Mouse (Mus musculus) MEL (cell line): ENCODE results near the gene Dusp16. TPM values are rescaled to one million over a fixed set of nuclear protein-coding genes. Genes with fewer than 3 reads are reported as not detected.

Experiments
- DNase-seq: peaks from one replicate; pipeline ENCODE4 v3.0.0; 2011; ENCODE audit warnings: low read depth, low spot score
- H3K27ac ChIP-seq: 2 replicates; pipeline ENCODE4 v1.5.1; 2012; ENCODE audit warnings: low read depth, mild to moderate bottlenecking, control low read depth, low read length, moderate library complexity; ENCODE audit not compliant: control insufficient read depth
- H3K27me3 ChIP-seq, 2 experiments: fragments of 150-350 bp in 1 of 2; sonication (generic) in 1 of 2; 2 replicates each; pipeline ENCODE4 v1.6.1; 2012; ENCODE audit warnings: low read length in 2 of 2, mild to moderate bottlenecking in 2 of 2, improper control_type of control experiment in 1 of 2, moderate library complexity in 1 of 2; ENCODE audit not compliant: insufficient read depth in 2 of 2, control insufficient read depth in 1 of 2
- H3K36me3 ChIP-seq, 2 experiments: 2 replicates each; pipeline ENCODE4 v1.6.1; 2012 to 2014; ENCODE audit warnings: low read length in 2 of 2, improper control_type of control experiment in 1 of 2, inconsistent platforms in 1 of 2, mild to moderate bottlenecking in 1 of 2; ENCODE audit not compliant: insufficient read depth in 2 of 2, control insufficient read depth in 1 of 2
- H3K4me1 ChIP-seq, 2 experiments: fragments of 150-350 bp in 1 of 2; sonication (generic) in 1 of 2; 2 replicates each; pipeline ENCODE4 v1.6.1; 2012; ENCODE audit warnings: low read length in 2 of 2, improper control_type of control experiment in 1 of 2, mild to moderate bottlenecking in 1 of 2; ENCODE audit not compliant: insufficient read depth in 2 of 2, control insufficient read depth in 1 of 2
- H3K4me3 ChIP-seq, 2 experiments: fragments of 150-350 bp in 1 of 2; sonication (generic) in 1 of 2; 2 replicates each; pipeline ENCODE4 v1.5.1; 2012; ENCODE audit warnings: low read depth in 2 of 2, low read length in 2 of 2, mild to moderate bottlenecking in 2 of 2, moderate library complexity in 2 of 2, control low read depth in 1 of 2, improper control_type of control experiment in 1 of 2; ENCODE audit not compliant: control insufficient read depth in 1 of 2, insufficient read depth in 1 of 2
- H3K79me2 ChIP-seq: 2 replicates; pipeline ENCODE4 v1.6.1; 2012; ENCODE audit warnings: mild to moderate bottlenecking, low read length, moderate library complexity; ENCODE audit not compliant: control insufficient read depth, poor library complexity, insufficient read depth
- H3K9ac ChIP-seq: 2 replicates; pipeline ENCODE4 v1.6.1; 2012; ENCODE audit warnings: low read depth, mild to moderate bottlenecking, control low read depth, low read length, moderate library complexity; ENCODE audit not compliant: control insufficient read depth, poor library complexity, severe bottlenecking
- H3K9me3 ChIP-seq: fragments of 150-350 bp; sonication (generic); replicated peaks from 2 replicates; pipeline ENCODE4 v1.6.1; 2012; ENCODE audit warnings: mild to moderate bottlenecking, low read length, improper control_type of control experiment, moderate library complexity; ENCODE audit not compliant: insufficient read depth
- BHLHE40 ChIP-seq: IDR thresholded peaks from 2 replicates; pipeline ENCODE4 v1.6.1; 2012; ENCODE audit warnings: low read depth, mild to moderate bottlenecking, inconsistent platforms, low read length, improper control_type of control experiment, borderline replicate concordance
- CHD2 ChIP-seq: IDR thresholded peaks from 2 replicates; pipeline ENCODE4 v1.6.1; 2011; ENCODE audit warnings: low read length, improper control_type of control experiment
- E2F4 ChIP-seq: IDR thresholded peaks from 2 replicates; pipeline ENCODE4 v1.6.1; 2011; ENCODE audit warnings: low read depth, low read length, improper control_type of control experiment, borderline replicate concordance
- ETS1 ChIP-seq: IDR thresholded peaks from 2 replicates; pipeline ENCODE4 v1.6.1; 2012; ENCODE audit warnings: low read depth, mild to moderate bottlenecking, inconsistent platforms, low read length, improper control_type of control experiment, moderate library complexity
- GABPA ChIP-seq: IDR thresholded peaks from 2 replicates; pipeline ENCODE4 v1.6.1; 2012; ENCODE audit warnings: low read depth, mild to moderate bottlenecking, inconsistent platforms, low read length, improper control_type of control experiment, moderate library complexity
- GATA1 ChIP-seq: IDR thresholded peaks from 2 replicates; pipeline ENCODE4 v1.6.1; 2011; ENCODE audit warnings: low read depth, low read length, improper control_type of control experiment
- HCFC1 ChIP-seq: IDR thresholded peaks from 2 replicates; pipeline ENCODE4 v1.6.1; 2012; ENCODE audit warnings: low read depth, mild to moderate bottlenecking, inconsistent platforms, low read length, improper control_type of control experiment, moderate library complexity
- JUND ChIP-seq: IDR thresholded peaks from 2 replicates; pipeline ENCODE4 v1.6.1; 2011; ENCODE audit warnings: low read depth, mild to moderate bottlenecking, improper control_type of control experiment, low read length
- MAFK ChIP-seq: IDR thresholded peaks from 2 replicates; pipeline ENCODE4 v1.6.1; 2011; ENCODE audit warnings: low read depth, mild to moderate bottlenecking, low read length, improper control_type of control experiment, borderline replicate concordance
- MAZ ChIP-seq: IDR thresholded peaks from 2 replicates; pipeline ENCODE4 v1.6.1; 2012; ENCODE audit warnings: low read depth, mild to moderate bottlenecking, inconsistent platforms, low read length, improper control_type of control experiment
- MEF2A ChIP-seq: IDR thresholded peaks from 2 replicates; pipeline ENCODE4 v1.6.1; 2014; ENCODE audit warnings: low read depth, mild to moderate bottlenecking, inconsistent platforms, low read length, improper control_type of control experiment; ENCODE audit not compliant: poor library complexity, insufficient replicate concordance, severe bottlenecking; ENCODE audit errors: extremely low read depth
- MXI1 ChIP-seq: IDR thresholded peaks from 2 replicates; pipeline ENCODE4 v1.6.1; 2011; ENCODE audit warnings: mild to moderate bottlenecking, low read depth, low read length, improper control_type of control experiment
- MYB ChIP-seq: IDR thresholded peaks from 2 replicates; pipeline ENCODE4 v1.6.1; 2011; ENCODE audit warnings: mild to moderate bottlenecking, low read depth, low read length, improper control_type of control experiment
- MYC ChIP-seq: IDR thresholded peaks from 2 replicates; pipeline ENCODE4 v1.6.1; 2011; ENCODE audit warnings: low read depth, mild to moderate bottlenecking, low read length, improper control_type of control experiment, moderate library complexity
- NELFE ChIP-seq: IDR thresholded peaks from 2 replicates; pipeline ENCODE4 v1.6.1; 2011; ENCODE audit warnings: low read depth, low read length, improper control_type of control experiment
- NRF1 ChIP-seq: IDR thresholded peaks from 2 replicates; pipeline ENCODE4 v1.6.1; 2014; ENCODE audit warnings: low read depth, mild to moderate bottlenecking, inconsistent platforms, low read length, improper control_type of control experiment, moderate library complexity; ENCODE audit not compliant: poor library complexity, insufficient read depth, severe bottlenecking
- POLR2AphosphoS5 ChIP-seq: IDR thresholded peaks from 2 replicates; pipeline ENCODE4 v1.6.1; 2012; ENCODE audit warnings: low read depth, borderline replicate concordance, mild to moderate bottlenecking, inconsistent platforms, low read length, moderate library complexity, mixed read lengths
- SIN3A ChIP-seq: IDR thresholded peaks from 2 replicates; pipeline ENCODE4 v1.6.1; 2012; ENCODE audit warnings: low read length, improper control_type of control experiment, inconsistent platforms
- SMC3 ChIP-seq: IDR thresholded peaks from 2 replicates; pipeline ENCODE4 v1.6.1; 2011; ENCODE audit warnings: low read depth, low read length, improper control_type of control experiment
- TAL1 ChIP-seq: IDR thresholded peaks from 2 replicates; pipeline ENCODE4 v1.6.1; 2012; ENCODE audit warnings: mild to moderate bottlenecking, inconsistent platforms, low read length, moderate library complexity, mixed read lengths
- TBP ChIP-seq: IDR thresholded peaks from 2 replicates; pipeline ENCODE4 v1.8.0; 2011; ENCODE audit warnings: low read depth, low read length, improper control_type of control experiment
- TCF12 ChIP-seq: IDR thresholded peaks from 2 replicates; pipeline ENCODE4 v1.6.1; 2014; ENCODE audit warnings: low read depth, mild to moderate bottlenecking, inconsistent platforms, low read length, improper control_type of control experiment, moderate library complexity
- USF1 ChIP-seq: IDR thresholded peaks from 2 replicates; pipeline ENCODE4 v1.6.1; 2014; ENCODE audit warnings: low read depth, mild to moderate bottlenecking, inconsistent platforms, low read length, improper control_type of control experiment, moderate library complexity
- ZC3H11A ChIP-seq: IDR thresholded peaks from 2 replicates; pipeline ENCODE4 v1.6.1; 2012; ENCODE audit warnings: low read depth, mild to moderate bottlenecking, inconsistent platforms, low read length, improper control_type of control experiment
- ZMIZ1 ChIP-seq: IDR thresholded peaks from 2 replicates; pipeline ENCODE4 v1.6.1; 2012; ENCODE audit warnings: low read depth, mild to moderate bottlenecking, inconsistent platforms, low read length, improper control_type of control experiment, moderate library complexity
- ZNF384 ChIP-seq: IDR thresholded peaks from 2 replicates; pipeline ENCODE4 v1.6.1; 2012; ENCODE audit warnings: low read depth, mild to moderate bottlenecking, inconsistent platforms, low read length, improper control_type of control experiment
- polyA plus RNA-seq, 2 experiments: library from polyadenylated mRNA; stranded (reverse) in 1 of 2; unstranded in 1 of 2; fragments of >175 nt in 1 of 2; fragments of >200 nt in 1 of 2; gene quantifications; 2 replicates each; pipeline versions ENCODE4 v1.2.1 to v1.2.4; 2012; ENCODE audit warnings: low replicate concordance in 2 of 2, low read depth in 1 of 2; ENCODE audit not compliant: insufficient read length in 2 of 2, insufficient read depth in 1 of 2, missing spikeins in 1 of 2
- total RNA-seq: library from RNA; depleted of rRNA; stranded (reverse); fragments of 300-350 nt; gene quantifications from 2 replicates; pipeline ENCODE4 v1.2.3, GENCODE M21; 2012

Dusp16 gene
- total and polyA plus RNA-seq, 3 experiments, result 1.9 to 6.9 TPM; not detected in 1

GRCm38 (mm10) chr6:134804736-134805277, 12.4 kb upstream of the Dusp16 start:
- peaks cover 2 to 3% of the 10 kb centered on the region in 2 experiments for H3K27me3 ChIP-seq
- no peaks in the 10 kb centered on the region for H3K36me3 ChIP-seq
- no peaks in the 10 kb centered on the region for H3K9me3 ChIP-seq
- H3K4me3 ChIP-seq, result no peak overlapping the region
- TF ChIP-seq ZNF384 (no peak), USF1 (no peak), MYB (no peak), GABPA (no peak), HCFC1 (no peak), GATA1 (no peak), TCF12 (no peak), ETS1 (no peak), MYC (no peak), NRF1 (no peak), SMC3 (no peak), MAZ (no peak), MXI1 (no peak)
- H3K27ac ChIP-seq, result no peak overlapping the region
- no peak overlapping the region for H3K9ac ChIP-seq
- H3K4me1 ChIP-seq, result no peaks in the 10 kb centered on the region
- no peak for DNase-seq
- H3K79me2 ChIP-seq, result no peaks in the 10 kb centered on the region

GRCm38 (mm10) chr6:134802641-134803043, 10.2 kb upstream of the Dusp16 start:
- H3K4me1 ChIP-seq, result peaks cover 0 to under 1% of the 10 kb centered on the region in 2 experiments; a peak in 1 of 4 replicates
- H3K27me3 ChIP-seq, result peaks cover 2 to 3% of the 10 kb centered on the region in 2 experiments
- H3K79me2 ChIP-seq, result no peaks in the 10 kb centered on the region
- no peaks in the 10 kb centered on the region for H3K9me3 ChIP-seq
- H3K9ac ChIP-seq, result no peak overlapping the region
- no peak overlapping the region for H3K4me3 ChIP-seq
- TF ChIP-seq NELFE, result no peak
- no peak overlapping the region for H3K27ac ChIP-seq
- H3K36me3 ChIP-seq, result peaks cover 0 to 1% of the 10 kb centered on the region in 2 experiments; a peak in 1 of 4 replicates
- no peak for DNase-seq

- Histone ChIP-seq H3K9ac (no peak overlapping the region), H3K4me1 (peaks cover 0 to 3% of the 10 kb centered on the region in 2 experiments; a peak in 1 of 4 replicates), H3K79me2 (no peaks in the 10 kb centered on the region), H3K27ac (no peak overlapping the region), H3K4me3 (no peak overlapping the region), H3K9me3 (no peaks in the 10 kb centered on the region), H3K36me3 (peaks cover 0 to 3% of the 10 kb centered on the region in 2 experiments; a peak in 1 of 4 replicates), H3K27me3 (peaks cover 2 to 3% of the 10 kb centered on the region in 2 experiments)
- no peak for DNase-seq
- no peak for TF ChIP-seq ZC3H11A
- no peak for TF ChIP-seq SIN3A
- TF ChIP-seq USF1, result no peak
- no peak for TF ChIP-seq TCF12
- TF ChIP-seq NELFE, result no peak
- no peak for TF ChIP-seq TAL1
- no peak for TF ChIP-seq JUND
- no peak for TF ChIP-seq BHLHE40
- TF ChIP-seq MAFK, result no peak
- no peak for TF ChIP-seq MYC
- TF ChIP-seq POLR2AphosphoS5, result no peak
- no peak for TF ChIP-seq CHD2
- TF ChIP-seq MYB, result no peak
- TF ChIP-seq TBP, result no peak
- no peak for TF ChIP-seq ZMIZ1
- no peak for TF ChIP-seq E2F4
- no peak for TF ChIP-seq MEF2A
These were observed 9.1 kb upstream of the Dusp16 start for GRCm38 (mm10) chr6:134801483-134801882.
